Mouse (Mus musculus) lung, postnatal 0 days (tissue): ENCODE results near the gene Ptgr1.

Experiments used
- CTCF ChIP-seq: IDR thresholded peaks from 2 replicates; pipeline ENCODE4 v1.5.1; 2016; ENCODE audit warnings: antibody characterized with exemption, mild to moderate bottlenecking
- EP300 ChIP-seq: IDR thresholded peaks from 2 replicates; pipeline ENCODE4 v1.6.1; 2016; ENCODE audit warnings: antibody characterized with exemption, mild to moderate bottlenecking, control low read depth

GRCm38 (mm10) chr4:58952630-58953029, 34.3 kb downstream of the Ptgr1 start:
- TF ChIP-seq CTCF (no peak), EP300 (no peak)
